Mouse (Mus musculus): ENCODE results near the gene Bglap2. TPM values are rescaled to one million over a fixed set of nuclear protein-coding genes. Genes with fewer than 3 reads are reported as not detected.
A peak's percentile ranks its signal among the peaks of the same experiment; 100 is the strongest.
"Not testable (repeated sequence)": the region's sequence is repeated elsewhere in the genome, so short reads cannot be mapped to it uniquely, and the experiment has no call there.

The Bglap2 gene
- total and polyA plus RNA-seq, 2 experiments from 2014 or later, result not detected

GRCm38 (mm10) chr3:88393776-88394375 lies 15.4 kb upstream of the Bglap2 start:
- DNase-seq (ENCODE audit: low spot score) (no peak), ATAC-seq (no peak)
- Histone ChIP-seq H3K4me3 (ENCODE audit: low read length) (no peak overlapping the region), H3K4me2 (ENCODE audit: low read depth, low read length) (no peak overlapping the region), H3K36me3 (ENCODE audit: insufficient read depth, low read length) (no peaks in the 10 kb centered on the region), H3K27me3 (ENCODE audit: insufficient read depth, low read length) (no peaks in the 10 kb centered on the region), H3K9me3 (ENCODE audit: low read length) (no peaks in the 10 kb centered on the region), H3K4me1 (ENCODE audit: insufficient read depth, low read length) (no peaks in the 10 kb centered on the region), H3K27ac (no peak overlapping the region), H3K9ac (replicated peaks; ENCODE audit: low read length) (no peak overlapping the region)
- WGBS, result 85% methylated on average over 9 of the region's 9 CpGs
- TF ChIP-seq CTCF (IDR thresholded peaks at IDR 0.05; ENCODE audit: low read depth), result no peak

- ATAC-seq (no peak), DNase-seq (ENCODE audit: low spot score) (no peak)
- Histone ChIP-seq H3K4me3 (ENCODE audit: low read length) (no peak within 1 kb of the TSS), H3K27ac (no peak within 1 kb of the TSS), H3K9me3 (ENCODE audit: low read length) (no peaks in the 10 kb centered on the region), H3K27me3 (ENCODE audit: insufficient read depth, low read length) (no peaks in the 10 kb centered on the region), H3K36me3 (ENCODE audit: insufficient read depth, low read length) (no peaks in the 10 kb centered on the region), H3K9ac (replicated peaks; ENCODE audit: low read length) (no peak within 1 kb of the TSS), H3K4me1 (ENCODE audit: insufficient read depth, low read length) (no peaks in the 10 kb centered on the region), H3K4me2 (ENCODE audit: low read depth, low read length) (no peak within 1 kb of the TSS)
- no peak for TF ChIP-seq CTCF (IDR thresholded peaks at IDR 0.05; ENCODE audit: low read depth)
- WGBS, result 81% methylated on average over 5 of the region's 5 CpGs
These were observed 5.9 kb upstream of the Bglap2 start, which contains the start of gene Bglap for GRCm38 (mm10) chr3:88384364-88384763. Gene Bglap (minus strand): TSS chr3:88384464.

- not testable (repeated sequence) for H3K4me1 ChIP-seq (ENCODE audit: insufficient read depth, low read length); H3K27me3 ChIP-seq (ENCODE audit: insufficient read depth, low read length); H3K4me2 ChIP-seq (ENCODE audit: low read depth, low read length); DNase-seq (ENCODE audit: low spot score); H3K4me3 ChIP-seq (ENCODE audit: low read length); H3K36me3 ChIP-seq (ENCODE audit: insufficient read depth, low read length); H3K27ac ChIP-seq; H3K9me3 ChIP-seq (ENCODE audit: low read length); H3K9ac ChIP-seq (replicated peaks; ENCODE audit: low read length)
- 0 out of 2 replicates have a peak, but pooled peaks have one; percentile 6 for ATAC-seq
- 30% methylated on average over 2 of the region's 7 CpGs for WGBS
These were observed 3.9 kb upstream of the Bglap2 start for GRCm38 (mm10) chr3:88382383-88382782.

DNA sequence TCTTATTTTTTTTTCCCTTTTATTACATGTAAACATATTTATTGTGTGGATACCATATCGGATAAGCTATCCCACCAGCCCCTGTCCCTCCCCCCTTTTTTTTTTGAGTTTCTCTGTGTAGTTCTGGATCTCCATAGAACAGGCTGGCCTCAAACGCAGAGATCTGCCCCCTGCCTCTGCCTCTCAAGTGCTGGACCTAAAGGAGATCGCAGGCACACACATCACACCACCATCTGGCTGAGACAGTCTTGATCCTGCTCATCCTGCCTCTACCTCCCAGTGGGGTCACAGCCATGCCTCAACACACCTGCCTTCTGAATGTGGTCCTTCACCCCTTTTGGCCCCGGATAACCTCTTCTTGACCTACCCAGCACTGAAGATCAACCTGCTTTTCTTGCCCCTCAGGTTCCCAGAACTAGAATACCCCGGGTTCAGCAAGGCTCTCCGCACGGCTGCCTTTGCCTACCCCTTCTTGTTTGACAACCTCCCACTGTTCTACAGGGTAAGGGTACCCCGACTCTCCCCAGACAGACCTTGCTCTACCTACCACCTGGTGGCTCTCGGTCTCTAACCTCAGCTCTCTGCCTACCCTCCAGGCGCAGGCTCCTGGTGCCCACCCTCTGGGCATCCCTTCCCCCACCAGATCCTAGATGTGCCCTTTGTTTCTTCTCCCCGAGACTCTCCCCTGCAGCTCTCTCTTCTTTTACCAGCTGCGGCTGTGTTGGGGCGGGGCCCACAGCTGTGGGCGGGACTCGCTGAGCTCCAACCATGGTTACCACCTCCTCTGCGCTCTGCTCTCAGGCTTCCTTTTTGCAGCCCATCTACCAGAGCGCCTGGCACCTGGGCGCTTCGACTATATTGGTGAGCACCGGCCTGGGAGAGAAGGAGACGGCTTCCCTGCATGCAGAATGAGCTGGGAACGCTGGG lies 3.2 kb upstream of the Bglap2 start:
- H3K4me3 ChIP-seq (ENCODE audit: low read length); H3K9me3 ChIP-seq (ENCODE audit: low read length); H3K27me3 ChIP-seq (ENCODE audit: insufficient read depth, low read length); H3K4me1 ChIP-seq (ENCODE audit: insufficient read depth, low read length); H3K36me3 ChIP-seq (ENCODE audit: insufficient read depth, low read length); H3K9ac ChIP-seq (replicated peaks; ENCODE audit: low read length): not testable (repeated sequence)
- DNase-seq (ENCODE audit: low spot score), result peak; percentile 63
- peak overlapping the region; percentile 38; the same call in 1 of the 2 replicates for H3K4me2 ChIP-seq (ENCODE audit: low read depth, low read length)
- peak; percentile 88 for ATAC-seq
- WGBS, result 5% methylated on average over 21 of the region's 22 CpGs
- H3K27ac ChIP-seq, result 0 out of 2 replicates have a peak overlapping the region, but pooled peaks have one; percentile 26

- not testable (repeated sequence) for H3K9me3 ChIP-seq (ENCODE audit: low read length); H3K36me3 ChIP-seq (ENCODE audit: insufficient read depth, low read length); H3K4me3 ChIP-seq (ENCODE audit: low read length); H3K9ac ChIP-seq (replicated peaks; ENCODE audit: low read length); H3K4me2 ChIP-seq (ENCODE audit: low read depth, low read length); H3K27me3 ChIP-seq (ENCODE audit: insufficient read depth, low read length); H3K4me1 ChIP-seq (ENCODE audit: insufficient read depth, low read length); DNase-seq (ENCODE audit: low spot score)
- H3K27ac ChIP-seq, result peak overlapping the region; percentile 26; the same call in 1 of the 2 replicates
- peak; percentile 34; the same call in 1 of the 2 replicates for ATAC-seq
- 23% methylated on average over 5 of the region's 7 CpGs for WGBS
These were observed 1.9 kb downstream of the Bglap2 start for GRCm38 (mm10) chr3:88376644-88377043.

DNA sequence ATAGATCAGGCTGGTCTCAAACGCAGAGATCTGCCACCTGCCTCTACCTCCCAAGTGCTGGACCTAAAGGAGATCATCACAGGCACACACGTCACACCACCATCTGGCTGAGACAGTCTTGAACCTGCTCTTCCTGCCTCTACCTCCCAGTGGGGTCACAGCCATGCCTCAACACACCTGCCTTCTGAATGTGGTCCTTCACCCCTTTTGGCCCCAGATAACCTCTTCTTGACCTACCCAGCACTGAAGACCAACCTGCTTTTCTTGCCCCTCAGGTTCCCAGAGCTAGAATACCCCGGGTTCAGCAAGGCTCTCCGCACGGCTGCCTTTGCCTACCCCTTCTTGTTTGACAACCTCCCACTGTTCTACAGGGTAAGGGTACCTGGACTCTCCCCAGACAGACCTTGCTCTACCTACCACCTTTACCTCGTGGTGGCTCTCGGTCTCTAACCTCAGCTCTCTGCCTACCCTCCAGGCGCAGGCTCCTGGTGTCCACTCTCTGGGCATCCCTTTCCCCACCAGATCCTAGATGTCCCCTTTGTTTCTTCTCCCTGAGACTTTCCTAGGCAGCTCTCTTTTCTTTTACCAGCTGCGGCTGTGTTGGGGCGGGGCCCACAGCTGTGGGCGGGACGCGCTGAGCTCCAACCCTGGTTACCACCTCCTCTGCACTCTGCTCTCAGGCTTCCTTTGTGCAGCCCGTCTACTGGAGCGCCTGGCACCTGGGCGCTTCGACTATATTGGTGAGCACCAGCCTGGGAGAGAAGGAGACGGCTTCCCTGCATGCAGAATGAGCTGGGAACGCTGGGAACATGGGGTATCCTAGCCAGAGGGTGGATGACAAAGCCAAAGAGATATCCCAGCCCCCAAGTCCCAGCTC lies 2.5 kb downstream of the Bglap2 start:
- H3K4me1 ChIP-seq (ENCODE audit: insufficient read depth, low read length); H3K36me3 ChIP-seq (ENCODE audit: insufficient read depth, low read length); H3K9ac ChIP-seq (replicated peaks; ENCODE audit: low read length); H3K9me3 ChIP-seq (ENCODE audit: low read length); H3K27me3 ChIP-seq (ENCODE audit: insufficient read depth, low read length); H3K4me3 ChIP-seq (ENCODE audit: low read length); H3K4me2 ChIP-seq (ENCODE audit: low read depth, low read length): not testable (repeated sequence)
- H3K27ac ChIP-seq, result peak overlapping the region; percentile 26; the same call in 1 of the 2 replicates
- peak; percentile 88 for ATAC-seq
- peak; percentile 51 for DNase-seq (ENCODE audit: low spot score)
- WGBS, result 15% methylated on average over 18 of the region's 19 CpGs

DNA sequence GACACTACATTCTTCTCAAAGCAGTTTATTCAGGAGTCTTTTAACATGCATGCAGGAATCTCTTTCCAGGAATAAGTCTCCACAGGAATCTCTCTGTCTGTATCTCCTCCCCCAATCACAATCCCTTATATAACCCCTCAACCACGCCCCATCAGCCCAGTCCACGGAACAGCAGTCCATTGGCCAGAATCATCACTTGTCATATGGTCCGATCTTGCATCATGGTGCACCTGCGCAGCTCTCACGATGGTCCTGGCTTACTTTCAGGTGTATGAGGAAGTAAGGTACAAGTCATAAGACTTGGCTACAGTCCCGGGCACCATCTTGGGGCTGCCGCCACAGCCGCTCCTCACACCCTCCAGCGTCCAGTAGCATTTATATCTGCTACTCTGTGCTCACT lies 5.9 kb downstream of the Bglap2 start, which contains the start of gene Bglap3:
TSS of gene Bglap3 (minus strand) at position 101 of the 400 bp plus-strand sequence.
- not testable (repeated sequence) for H3K4me1 ChIP-seq (ENCODE audit: insufficient read depth, low read length); ATAC-seq; H3K4me2 ChIP-seq (ENCODE audit: low read depth, low read length); H3K27me3 ChIP-seq (ENCODE audit: insufficient read depth, low read length); H3K9me3 ChIP-seq (ENCODE audit: low read length); H3K9ac ChIP-seq (replicated peaks; ENCODE audit: low read length); H3K4me3 ChIP-seq (ENCODE audit: low read length); H3K36me3 ChIP-seq (ENCODE audit: insufficient read depth, low read length); H3K27ac ChIP-seq; DNase-seq (ENCODE audit: low spot score)
- 94% methylated on average over 9 of the region's 9 CpGs for WGBS

- H3K27ac ChIP-seq; DNase-seq (ENCODE audit: low spot score); H3K9me3 ChIP-seq (ENCODE audit: low read length); H3K4me3 ChIP-seq (ENCODE audit: low read length); H3K4me2 ChIP-seq (ENCODE audit: low read depth, low read length); ATAC-seq; H3K9ac ChIP-seq (replicated peaks; ENCODE audit: low read length); H3K4me1 ChIP-seq (ENCODE audit: insufficient read depth, low read length); H3K36me3 ChIP-seq (ENCODE audit: insufficient read depth, low read length); H3K27me3 ChIP-seq (ENCODE audit: insufficient read depth, low read length): not testable (repeated sequence)
- 86% methylated on average over 7 of the region's 7 CpGs for WGBS
These were observed 10.0 kb downstream of the Bglap2 start for GRCm38 (mm10) chr3:88368511-88368910.

DNA sequence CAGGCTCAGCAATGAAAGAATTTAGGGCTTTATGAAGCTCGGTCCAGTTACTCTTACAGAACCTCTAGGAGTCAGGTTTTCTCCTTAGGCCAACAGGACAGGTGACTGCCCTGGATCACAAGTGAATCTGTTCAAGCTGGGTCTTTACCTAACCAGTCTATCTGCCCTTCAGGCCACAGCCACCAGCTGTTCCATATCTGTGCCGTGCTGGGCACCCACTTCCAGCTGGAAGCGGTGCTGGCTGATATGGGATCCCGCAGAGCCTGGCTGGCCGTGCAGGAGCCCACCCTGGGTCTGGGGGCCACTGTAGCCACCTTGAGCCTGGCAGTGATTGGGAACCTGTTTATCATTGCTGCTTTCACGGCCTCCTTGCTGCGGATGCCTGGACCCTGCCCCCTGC lies 11.0 kb downstream of the Bglap2 start:
- not testable (repeated sequence) for H3K4me1 ChIP-seq (ENCODE audit: insufficient read depth, low read length); H3K36me3 ChIP-seq (ENCODE audit: insufficient read depth, low read length); H3K4me3 ChIP-seq (ENCODE audit: low read length); H3K4me2 ChIP-seq (ENCODE audit: low read depth, low read length); H3K9ac ChIP-seq (replicated peaks; ENCODE audit: low read length); H3K27ac ChIP-seq; H3K27me3 ChIP-seq (ENCODE audit: insufficient read depth, low read length); DNase-seq (ENCODE audit: low spot score); H3K9me3 ChIP-seq (ENCODE audit: low read length)
- 0 out of 2 replicates have a peak, but pooled peaks have one; percentile 2 for ATAC-seq
- WGBS, result 45% methylated on average over 3 of the region's 7 CpGs

Data from hindbrain, postnatal 0 days (tissue).